Mouse (Mus musculus) stomach, embryonic 14.5 days (tissue): ENCODE measurements around the gene Calhm2. TPM values are rescaled to one million over a fixed set of nuclear protein-coding genes. Genes with fewer than 3 reads are reported as not detected.

Experiments used
- ATAC-seq: fragments of 200-750 bp; cut with Nextera tagmentation; 2 replicates; pipeline ENCODE4 v1.8.0; 2017; ENCODE audit warnings: low read depth, moderate TSS enrichment; ENCODE audit not compliant: insufficient number of reproducible peaks, insufficient read depth, low FRiP score
- H3K27ac ChIP-seq: fragments of 300-500 bp; sonication (generic); 2 replicates; pipeline ENCODE4 v1.5.1; 2014; ENCODE audit warnings: mild to moderate bottlenecking, low read length, moderate library complexity, mixed read lengths
- H3K27me3 ChIP-seq: fragments of 300-500 bp; sonication (generic); 2 replicates; pipeline ENCODE4 v1.6.1; 2014; ENCODE audit warnings: low read length, control low read depth, mixed read lengths; ENCODE audit not compliant: control insufficient read depth, insufficient read depth
- H3K36me3 ChIP-seq: fragments of 300-500 bp; sonication (generic); 2 replicates; pipeline ENCODE4 v1.6.1; 2014; ENCODE audit warnings: mild to moderate bottlenecking, control low read depth, low read length, moderate library complexity, mixed read lengths; ENCODE audit not compliant: control insufficient read depth, insufficient read depth
- H3K4me1 ChIP-seq: fragments of 300-500 bp; sonication (generic); 2 replicates; pipeline ENCODE4 v1.6.1; 2014; ENCODE audit warnings: low read length, control low read depth, mixed read lengths; ENCODE audit not compliant: control insufficient read depth, insufficient read depth
- H3K4me2 ChIP-seq: fragments of 300-500 bp; sonication (generic); replicated peaks from 2 replicates; pipeline ENCODE4 v1.6.1; 2014; ENCODE audit warnings: low read depth, low read length, control low read depth
- H3K4me3 ChIP-seq: fragments of 300-500 bp; sonication (generic); 2 replicates; pipeline ENCODE4 v1.5.1; 2014; ENCODE audit warnings: low read depth, low read length, control low read depth
- H3K9ac ChIP-seq: fragments of 300-500 bp; sonication (generic); replicated peaks from 2 replicates; pipeline ENCODE4 v1.6.1; 2014; ENCODE audit warnings: low read depth, mild to moderate bottlenecking, control low read depth, low read length, moderate library complexity, mixed read lengths
- H3K9me3 ChIP-seq: fragments of 300-500 bp; sonication (generic); 2 replicates; pipeline ENCODE4 v1.6.1; 2016; ENCODE audit warnings: low read depth, low read length, control low read depth; ENCODE audit not compliant: control insufficient read depth
- WGBS: fragments of 180-500 bp; shearing (Covaris S2); extraction: QIAGEN DNeasy Blood & Tissue Kit; methylation state at CpG from one replicate; pipeline ENCODE4 v1.1.7; 2014; 5-methylcytosine and 5-hydroxymethylcytosine counted together
- polyA plus RNA-seq: library from polyadenylated mRNA; unstranded; fragments of >200 nt; fragmentation: Nextera tagmentation; extraction: Ambion mirVana; gene quantifications from 2 replicates; pipeline ENCODE4 v1.2.1, GENCODE M21; 2014

Calhm2 gene
- polyA plus RNA-seq, 1 experiment from 2014 or later: 2.3 TPM

- no peak overlapping the region for H3K4me2 ChIP-seq
- WGBS: 94% methylated on average over 10 of the region's 10 CpGs
- no peak overlapping the region for H3K27ac ChIP-seq
- no peak overlapping the region for H3K9ac ChIP-seq
- H3K9me3 ChIP-seq: no peaks in the 10 kb centered on the region
- no peak overlapping the region for H3K4me3 ChIP-seq
- H3K4me1 ChIP-seq: no peaks in the 10 kb centered on the region
- H3K27me3 ChIP-seq: no peaks in the 10 kb centered on the region
- H3K36me3 ChIP-seq: peaks cover 76% of the 10 kb centered on the region
- ATAC-seq: no peak
Observed at GRCm38 (mm10) chr19:47128164-47128563, 9.9 kb downstream of the Calhm2 start.

- Histone ChIP-seq H3K27ac (no peak overlapping the region), H3K4me1 (no peaks in the 10 kb centered on the region), H3K9me3 (no peaks in the 10 kb centered on the region), H3K4me2 (no peak overlapping the region), H3K27me3 (no peaks in the 10 kb centered on the region), H3K9ac (no peak overlapping the region), H3K36me3 (peaks cover 53% of the 10 kb centered on the region), H3K4me3 (no peak overlapping the region)
- WGBS: 24% methylated on average over 2 of the region's 2 CpGs
- ATAC-seq: no peak
Observed at GRCm38 (mm10) chr19:47122802-47123201, 15.3 kb downstream of the Calhm2 start.

GRCm38 (mm10) chr19:47121054-47121453 lies 17.0 kb downstream of the Calhm2 start:
- Histone ChIP-seq H3K27me3 (no peaks in the 10 kb centered on the region), H3K4me2 (no peak overlapping the region), H3K4me3 (no peak overlapping the region), H3K9ac (no peak overlapping the region), H3K9me3 (no peaks in the 10 kb centered on the region), H3K27ac (no peak overlapping the region), H3K36me3 (peaks cover 46% of the 10 kb centered on the region), H3K4me1 (no peaks in the 10 kb centered on the region)
- no peak for ATAC-seq
- 36% methylated on average over 4 of the region's 4 CpGs for WGBS

- H3K27ac ChIP-seq: no peak overlapping the region
- H3K4me1 ChIP-seq: no peaks in the 10 kb centered on the region
- ATAC-seq: no peak
- no peaks in the 10 kb centered on the region for H3K27me3 ChIP-seq
- no peaks in the 10 kb centered on the region for H3K9me3 ChIP-seq
- H3K4me3 ChIP-seq: no peak overlapping the region
- H3K36me3 ChIP-seq: peaks cover 50% of the 10 kb centered on the region
- no peak overlapping the region for H3K4me2 ChIP-seq
- WGBS: 60% methylated on average over 2 of the region's 2 CpGs
- no peak overlapping the region for H3K9ac ChIP-seq
Observed at GRCm38 (mm10) chr19:47118634-47119033, 19.5 kb downstream of the Calhm2 start.

- Histone ChIP-seq H3K36me3 (peaks cover 87% of the 10 kb centered on the region), H3K4me3 (no peak overlapping the region), H3K9ac (no peak overlapping the region), H3K27ac (no peak overlapping the region), H3K4me1 (no peaks in the 10 kb centered on the region), H3K4me2 (no peak overlapping the region), H3K9me3 (no peaks in the 10 kb centered on the region), H3K27me3 (no peaks in the 10 kb centered on the region)
- ATAC-seq: no peak
- 89% methylated on average over 9 of the region's 9 CpGs for WGBS
Observed at GRCm38 (mm10) chr19:47104641-47105271, 33.3 kb downstream of the Calhm2 start.

- 87% methylated on average over 5 of the region's 5 CpGs for WGBS
- H3K36me3 ChIP-seq: peaks cover 74% of the 10 kb centered on the region
- ATAC-seq: no peak
Observed at GRCm38 (mm10) chr19:47101080-47101479, 37.0 kb downstream of the Calhm2 start.

GRCm38 (mm10) chr19:47090550-47091156 lies 47.4 kb downstream of the Calhm2 start, which contains the start of the genes Usmg5 and Pdcd11:
TSS of gene Usmg5 (minus strand) at chr19:47090647.
TSS of gene Pdcd11 (plus strand) at chr19:47090768.
- Histone ChIP-seq H3K4me2 (peak within 1 kb of the TSS; percentile 74), H3K9ac (peak within 1 kb of the TSS; percentile 95), H3K36me3 (peaks cover 22% of the 10 kb centered on the region), H3K4me1 (peaks cover 16% of the 10 kb centered on the region), H3K27me3 (no peaks in the 10 kb centered on the region), H3K4me3 (peak within 1 kb of the TSS; percentile 92), H3K9me3 (no peaks in the 10 kb centered on the region), H3K27ac (peak within 1 kb of the TSS; percentile 82)
- peak; percentile 100 for ATAC-seq
- WGBS: under 1% methylated on average over 56 of the region's 56 CpGs

More at GRCm38 (mm10) chr19:47101080-47101479, 37.0 kb downstream of the Calhm2 start:
- Histone ChIP-seq H3K27me3 (no peaks in the 10 kb centered on the region), H3K4me1 (no peaks in the 10 kb centered on the region), H3K9me3 (no peaks in the 10 kb centered on the region), H3K9ac (no peak overlapping the region), H3K4me3 (no peak overlapping the region), H3K4me2 (no peak overlapping the region), H3K27ac (no peak overlapping the region)

GRCm38 (mm10) chr19:47089718-47090525 lies 48.2 kb downstream of the Calhm2 start:
- Histone ChIP-seq H3K9me3 (no peaks in the 10 kb centered on the region), H3K4me1 (peaks cover 16% of the 10 kb centered on the region), H3K4me3 (peak overlapping the region; percentile 92), H3K27me3 (no peaks in the 10 kb centered on the region), H3K9ac (peak overlapping the region; percentile 95), H3K4me2 (peak overlapping the region; percentile 65), H3K36me3 (peaks cover 20% of the 10 kb centered on the region), H3K27ac (peak overlapping the region; percentile 82)
- WGBS: 2% methylated on average over 36 of the region's 36 CpGs
- ATAC-seq: peak; percentile 21
